Mouse (Mus musculus) macrophage (primary cell): ENCODE data around the gene Rhbdf1. TPM values are rescaled to one million over a fixed set of nuclear protein-coding genes. Genes with fewer than 3 reads are reported as not detected.

Experiments
- H3K27ac ChIP-seq: fragments of 350-480 bp; formaldehyde crosslinking; 2 replicates; pipeline ENCODE4 v1.9.0; 2021
- H3K36me3 ChIP-seq: fragments of 350-480 bp; formaldehyde crosslinking; 2 replicates; pipeline ENCODE4 v1.9.0; 2021; ENCODE audit errors: inconsistent target
- H3K4me3 ChIP-seq: fragments of 350-480 bp; formaldehyde crosslinking; 2 replicates; pipeline ENCODE4 v1.9.0; 2021; ENCODE audit errors: inconsistent target
- H3K79me2 ChIP-seq: fragments of 350-480 bp; formaldehyde crosslinking; 2 replicates; pipeline ENCODE4 v1.9.0; 2021; ENCODE audit errors: inconsistent target
- WGBS: methylation state at CpG from one replicate; pipeline ENCODE4 v1.1.7; 2026; ENCODE audit warnings: inconsistent platforms; ENCODE audit not compliant: missing documents; 5-methylcytosine and 5-hydroxymethylcytosine counted together
- polyA plus RNA-seq: library from polyadenylated mRNA; stranded (reverse); fragments of 250-400 nt; gene quantifications from 3 replicates; pipeline ENCODE4 v1.2.4, GENCODE M21; 2018; ENCODE audit warnings: inconsistent platforms

Gene Rhbdf1
- polyA plus RNA-seq, 1 experiment from 2014 or later = 2.3 TPM

GRCm38 (mm10) chr11:32166683-32167082 lies 55.4 kb downstream of the Rhbdf1 start:
- H3K79me2 ChIP-seq = no peaks in the 10 kb centered on the region
- no peak overlapping the region for H3K27ac ChIP-seq
- no peaks in the 10 kb centered on the region for H3K36me3 ChIP-seq
- no peak overlapping the region for H3K4me3 ChIP-seq
- 86% methylated on average over 4 of the region's 4 CpGs for WGBS

GRCm38 (mm10) chr11:32161922-32162804 lies 59.9 kb downstream of the Rhbdf1 start:
- Histone ChIP-seq H3K79me2 (no peaks in the 10 kb centered on the region), H3K4me3 (no peak overlapping the region), H3K27ac (no peak overlapping the region), H3K36me3 (no peaks in the 10 kb centered on the region)
- WGBS = 13% methylated on average over 28 of the region's 28 CpGs

GRCm38 (mm10) chr11:32161500-32161899 lies 60.6 kb downstream of the Rhbdf1 start:
- no peaks in the 10 kb centered on the region for H3K79me2 ChIP-seq
- WGBS = 51% methylated on average over 9 of the region's 9 CpGs
- no peak overlapping the region for H3K27ac ChIP-seq
- H3K36me3 ChIP-seq = no peaks in the 10 kb centered on the region
- no peak overlapping the region for H3K4me3 ChIP-seq

DNA sequence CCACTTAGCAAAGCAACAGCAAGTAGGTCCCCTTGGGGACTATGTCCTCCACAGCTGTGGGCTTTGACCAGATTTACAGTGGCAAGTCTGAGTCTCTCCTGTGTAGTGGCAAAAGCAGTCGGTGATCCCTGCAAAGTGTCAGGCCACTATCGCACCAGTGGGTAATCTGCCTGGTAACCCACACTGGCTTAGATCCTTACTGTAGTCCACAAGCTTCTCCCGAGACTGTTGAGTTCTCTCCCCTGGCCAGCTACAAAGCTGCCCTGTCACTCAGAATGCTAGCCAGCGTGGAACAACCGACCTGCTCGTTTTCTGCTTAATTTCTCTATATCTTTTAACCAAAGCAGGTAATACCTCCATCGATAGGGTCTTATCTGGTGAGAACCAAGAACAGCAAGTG lies 61.8 kb downstream of the Rhbdf1 start:
- H3K4me3 ChIP-seq = no peak overlapping the region
- H3K36me3 ChIP-seq = no peaks in the 10 kb centered on the region
- WGBS = 92% methylated on average over 7 of the region's 7 CpGs
- no peak overlapping the region for H3K27ac ChIP-seq
- no peaks in the 10 kb centered on the region for H3K79me2 ChIP-seq

Other genes starting within 250 kb of the Rhbdf1 start
- gene Nsg2, start 221.8 kb downstream of the Rhbdf1 start, polyA plus RNA-seq = not detected in 3 replicates
- not detected in 3 replicates for gene Il9r, start 22.0 kb downstream of the Rhbdf1 start, polyA plus RNA-seq
- gene Snrnp25, start 16.9 kb downstream of the Rhbdf1 start, polyA plus RNA-seq = 11.3 to 20.8 TPM (median 18.7 TPM) in 3 replicates
- gene Mpg, start 4.2 kb upstream of the Rhbdf1 start, polyA plus RNA-seq = 4.6 to 9.9 TPM (median 8.8 TPM) in 3 replicates
- 7.4 to 12.0 TPM (median 10.5 TPM) in 3 replicates for gene Nprl3, start 45.4 kb upstream of the Rhbdf1 start, polyA plus RNA-seq
- not detected in 3 replicates for gene Hba-x, start 54.1 kb upstream of the Rhbdf1 start, polyA plus RNA-seq
- gene Hba-a1, start 61.2 kb upstream of the Rhbdf1 start, polyA plus RNA-seq = not detected in 3 replicates
- not detected in 3 replicates for gene Hbq1b, start 64.7 kb upstream of the Rhbdf1 start, polyA plus RNA-seq
- not detected in 3 replicates for gene Hba-a2, start 74.2 kb upstream of the Rhbdf1 start, polyA plus RNA-seq
- not detected in 3 replicates for gene Hbq1a, start 77.8 kb upstream of the Rhbdf1 start, polyA plus RNA-seq
- 55.4 to 66.8 TPM (median 59.7 TPM) in 3 replicates for gene Sh3pxd2b, start 125.5 kb upstream of the Rhbdf1 start, polyA plus RNA-seq
- 2.8 to 5.0 TPM (median 3.9 TPM) in 3 replicates for gene Ubtd2, start 233.1 kb upstream of the Rhbdf1 start, polyA plus RNA-seq